Mouse (Mus musculus) megakaryocyte, embryonic 14.5 days (primary cell): ENCODE results near the gene Myom3. TPM values are rescaled to one million over a fixed set of nuclear protein-coding genes. Genes with fewer than 3 reads are reported as not detected.

Experiments used
- H3K27me3 ChIP-seq: replicated peaks from 2 replicates; pipeline ENCODE3; 2012; ENCODE audit warnings: inconsistent platforms
- H3K36me3 ChIP-seq: replicated peaks from 2 replicates; pipeline ENCODE3; 2012; ENCODE audit warnings: low read length, inconsistent platforms, mixed read lengths
- H3K4me1 ChIP-seq: 2 replicates; pipeline ENCODE4 v1.6.1; 2012; ENCODE audit warnings: inconsistent platforms
- H3K4me3 ChIP-seq: replicated peaks from 2 replicates; pipeline ENCODE3; 2012; ENCODE audit warnings: moderate library complexity, mild to moderate bottlenecking, inconsistent platforms
- H3K9me3 ChIP-seq: 2 replicates; pipeline ENCODE4 v1.6.1; 2012; ENCODE audit warnings: inconsistent platforms
- FLI1 ChIP-seq: IDR thresholded peaks from 2 replicates; pipeline ENCODE4 v1.6.1; 2012; ENCODE audit warnings: low read length, inconsistent platforms, mixed read lengths
- GATA1 ChIP-seq: IDR thresholded peaks from 3 replicates; pipeline ENCODE4 v1.6.1; 2012; ENCODE audit warnings: mixed read lengths, low read length, inconsistent platforms, borderline replicate concordance
- polyA plus RNA-seq: library from polyadenylated mRNA; stranded (reverse); fragments of >175 nt; gene quantifications from 2 replicates; pipeline ENCODE4 v1.2.3, GENCODE M21; 2012; ENCODE audit warnings: low replicate concordance; ENCODE audit not compliant: insufficient read depth

Myom3 gene
- polyA plus RNA-seq, 1 experiment: not detected

- TF ChIP-seq GATA1: no peak
- TF ChIP-seq FLI1: no peak
- Histone ChIP-seq H3K4me3 (no peak overlapping the region), H3K4me1 (peaks cover 9% of the 10 kb centered on the region), H3K27me3 (peaks cover 67% of the 10 kb centered on the region), H3K9me3 (no peaks in the 10 kb centered on the region), H3K36me3 (no peaks in the 10 kb centered on the region)
Observed at GRCm38 (mm10) chr4:135772671-135773070, 13.2 kb downstream of the Myom3 start.

GRCm38 (mm10) chr4:135774496-135774895, 15.0 kb downstream of the Myom3 start:
- Histone ChIP-seq H3K9me3 (no peaks in the 10 kb centered on the region), H3K4me3 (no peak overlapping the region), H3K4me1 (no peaks in the 10 kb centered on the region), H3K36me3 (no peaks in the 10 kb centered on the region), H3K27me3 (peaks cover 79% of the 10 kb centered on the region)
- TF ChIP-seq FLI1 (no peak), GATA1 (no peak)

GRCm38 (mm10) chr4:135776850-135777249, 17.3 kb downstream of the Myom3 start:
- no peaks in the 10 kb centered on the region for H3K9me3 ChIP-seq
- no peak for TF ChIP-seq GATA1
- no peak for TF ChIP-seq FLI1
- no peaks in the 10 kb centered on the region for H3K36me3 ChIP-seq
- H3K4me3 ChIP-seq: no peak overlapping the region
- peaks cover 84% of the 10 kb centered on the region for H3K27me3 ChIP-seq
- no peaks in the 10 kb centered on the region; the same call in 1 of the 2 replicates for H3K4me1 ChIP-seq

DNA sequence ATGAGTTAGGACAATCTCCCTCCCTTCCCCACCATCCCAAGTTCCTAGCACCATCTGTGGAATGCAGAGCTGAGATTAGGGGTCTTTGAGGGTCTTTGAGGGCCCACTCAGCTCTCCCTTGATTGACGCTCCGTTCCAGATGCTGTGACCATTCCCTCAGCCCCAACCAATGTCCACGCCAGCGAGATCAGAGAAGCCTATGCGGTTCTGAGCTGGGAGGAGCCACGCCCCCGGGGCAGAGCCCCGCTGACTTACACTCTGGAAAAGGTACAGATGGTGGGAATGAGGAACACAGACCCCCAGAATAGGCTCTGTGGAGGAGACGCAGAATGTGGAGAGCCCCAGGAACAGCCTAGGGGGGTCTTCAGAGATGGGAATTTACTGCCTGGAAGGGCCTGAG, 20.1 kb downstream of the Myom3 start:
- Histone ChIP-seq H3K9me3 (0 out of 2 replicates have a peak, but pooled peaks cover 5% of the 10 kb centered on the region), H3K4me1 (no peaks in the 10 kb centered on the region; the same call in 1 of the 2 replicates), H3K36me3 (no peaks in the 10 kb centered on the region)

DNA sequence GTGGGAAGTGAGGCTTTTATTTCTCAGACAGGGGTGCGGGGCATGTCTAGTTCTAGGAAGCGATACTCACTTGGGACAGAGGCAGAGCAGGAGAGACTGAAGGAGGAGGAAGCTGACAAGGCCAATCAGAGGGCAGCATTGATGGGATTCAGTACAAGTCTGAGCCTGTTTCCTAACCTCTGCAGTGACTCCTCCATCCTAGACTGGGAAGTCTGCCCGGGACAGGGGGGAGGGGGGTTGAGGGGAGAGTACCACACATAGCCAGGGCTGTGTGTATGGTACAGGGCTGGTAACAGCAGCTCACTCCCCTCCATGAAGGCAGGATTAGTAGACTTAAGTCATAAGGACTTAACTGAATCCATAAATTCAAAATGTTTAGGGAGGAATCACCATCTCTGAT, 20.7 kb downstream of the Myom3 start:
- TF ChIP-seq FLI1 (no peak), GATA1 (no peak)
- Histone ChIP-seq H3K4me3 (no peak overlapping the region), H3K9me3 (0 out of 2 replicates have a peak, but pooled peaks cover 5% of the 10 kb centered on the region), H3K36me3 (no peaks in the 10 kb centered on the region), H3K27me3 (peaks cover 63% of the 10 kb centered on the region), H3K4me1 (no peaks in the 10 kb centered on the region; the same call in 1 of the 2 replicates)

More for the DNA sequence above, 20.1 kb downstream of the Myom3 start:
- peaks cover 67% of the 10 kb centered on the region for H3K27me3 ChIP-seq
- H3K4me3 ChIP-seq: no peak overlapping the region
- TF ChIP-seq GATA1 (no peak), FLI1 (no peak)

DNA sequence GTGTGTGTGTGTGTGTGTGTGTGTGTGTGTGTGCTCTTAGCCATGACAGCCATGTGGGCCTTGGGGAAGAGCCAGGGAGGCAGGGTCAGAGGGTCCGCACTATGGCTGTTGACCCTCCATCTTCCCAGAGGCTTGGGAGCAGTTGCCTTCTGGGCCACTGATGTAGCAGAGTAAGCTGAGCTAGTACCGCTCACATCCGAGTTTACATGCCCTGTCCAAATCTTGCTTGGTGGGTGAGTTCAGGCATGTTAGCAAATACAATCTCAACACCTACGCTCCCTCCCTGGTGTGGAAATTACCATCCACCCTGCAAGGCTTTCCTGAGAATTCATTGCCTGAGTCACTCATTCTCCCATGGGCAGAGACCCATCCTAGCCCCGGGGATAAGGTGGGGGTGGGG, 21.8 kb downstream of the Myom3 start:
- H3K36me3 ChIP-seq: no peaks in the 10 kb centered on the region

GRCm38 (mm10) chr4:135786581-135786980, 27.1 kb downstream of the Myom3 start:
- Histone ChIP-seq H3K4me3 (no peak overlapping the region), H3K9me3 (0 out of 2 replicates have a peak, but pooled peaks cover 5% of the 10 kb centered on the region), H3K4me1 (no peaks in the 10 kb centered on the region; the same call in 1 of the 2 replicates), H3K27me3 (peaks cover 51% of the 10 kb centered on the region), H3K36me3 (no peaks in the 10 kb centered on the region)
- TF ChIP-seq FLI1: no peak
- TF ChIP-seq GATA1: no peak

More for the DNA sequence above, 21.8 kb downstream of the Myom3 start:
- Histone ChIP-seq H3K27me3 (peaks cover 60% of the 10 kb centered on the region), H3K4me3 (no peak overlapping the region), H3K4me1 (no peaks in the 10 kb centered on the region; the same call in 1 of the 2 replicates), H3K9me3 (0 out of 2 replicates have a peak, but pooled peaks cover 5% of the 10 kb centered on the region)
- TF ChIP-seq GATA1 (no peak), FLI1 (no peak)

- TF ChIP-seq GATA1: no peak
- no peak for TF ChIP-seq FLI1
- Histone ChIP-seq H3K4me1 (no peaks in the 10 kb centered on the region), H3K27me3 (peaks cover 54% of the 10 kb centered on the region)
Observed at GRCm38 (mm10) chr4:135787271-135787670, 27.8 kb downstream of the Myom3 start.

GRCm38 (mm10) chr4:135789135-135789534, 29.6 kb downstream of the Myom3 start:
- H3K27me3 ChIP-seq: peaks cover 59% of the 10 kb centered on the region
- no peaks in the 10 kb centered on the region for H3K9me3 ChIP-seq
- no peaks in the 10 kb centered on the region for H3K4me1 ChIP-seq
- no peaks in the 10 kb centered on the region for H3K36me3 ChIP-seq
- H3K4me3 ChIP-seq: no peak overlapping the region
- TF ChIP-seq FLI1 (no peak), GATA1 (no peak)

More at GRCm38 (mm10) chr4:135787271-135787670, 27.8 kb downstream of the Myom3 start:
- 0 out of 2 replicates have a peak, but pooled peaks cover 5% of the 10 kb centered on the region for H3K9me3 ChIP-seq
- no peaks in the 10 kb centered on the region for H3K36me3 ChIP-seq
- no peak overlapping the region for H3K4me3 ChIP-seq

- Histone ChIP-seq H3K4me3 (no peak overlapping the region), H3K4me1 (no peaks in the 10 kb centered on the region), H3K36me3 (no peaks in the 10 kb centered on the region), H3K27me3 (peaks cover 67% of the 10 kb centered on the region), H3K9me3 (no peaks in the 10 kb centered on the region)
- TF ChIP-seq FLI1 (no peak), GATA1 (no peak)
Observed at GRCm38 (mm10) chr4:135792821-135793220, 33.3 kb downstream of the Myom3 start.

- Histone ChIP-seq H3K4me3 (no peak overlapping the region), H3K9me3 (no peaks in the 10 kb centered on the region; the same call in 1 of the 2 replicates), H3K4me1 (peaks cover 14% of the 10 kb centered on the region), H3K36me3 (no peaks in the 10 kb centered on the region), H3K27me3 (peaks cover 45% of the 10 kb centered on the region)
- TF ChIP-seq GATA1 (no peak), FLI1 (no peak)
Observed at GRCm38 (mm10) chr4:135797931-135798330, 38.4 kb downstream of the Myom3 start.
